Mouse (Mus musculus) adrenal gland, postnatal 10 days (tissue): ENCODE results near the gene Gsn. TPM values are rescaled to one million over a fixed set of nuclear protein-coding genes. Genes with fewer than 3 reads are reported as not detected.

Source experiments
- DNase-seq: peaks from one replicate; pipeline ENCODE4 v3.0.0; 2021; ENCODE audit warnings: mixed read lengths
- total RNA-seq, 2 experiments: library from RNA; stranded (reverse); gene quantifications; 2 replicates each; pipeline ENCODE4 v1.2.3; 2021

The Gsn gene
- total RNA-seq, 2 experiments from 2014 or later = 161 to 192 TPM

- peak; percentile 58 for DNase-seq
Observed at GRCm38 (mm10) chr2:35278371-35279210, 22.4 kb downstream of the Gsn start.

GRCm38 (mm10) chr2:35280001-35280400 is 23.8 kb downstream of the Gsn start:
- DNase-seq = no peak

GRCm38 (mm10) chr2:35282214-35282613 is 26.0 kb downstream of the Gsn start:
- DNase-seq = peak; percentile 47

- no peak for DNase-seq
Observed at GRCm38 (mm10) chr2:35283997-35284396, 27.8 kb downstream of the Gsn start.

- DNase-seq = no peak
Observed at GRCm38 (mm10) chr2:35285209-35285608, 29.0 kb downstream of the Gsn start.

GRCm38 (mm10) chr2:35287017-35287620 is 30.9 kb downstream of the Gsn start:
- DNase-seq = no peak

- peak; percentile 87 for DNase-seq
Observed at GRCm38 (mm10) chr2:35288758-35289635, 32.8 kb downstream of the Gsn start.

GRCm38 (mm10) chr2:35291856-35292255 is 35.7 kb downstream of the Gsn start:
- peak; percentile 72 for DNase-seq

- DNase-seq = no peak
Observed at GRCm38 (mm10) chr2:35292700-35293099, 36.5 kb downstream of the Gsn start.

GRCm38 (mm10) chr2:35293291-35293690 is 37.1 kb downstream of the Gsn start:
- DNase-seq = no peak

GRCm38 (mm10) chr2:35297703-35298332 is 41.6 kb downstream of the Gsn start:
- DNase-seq = peak; percentile 85

- DNase-seq = no peak
Observed at GRCm38 (mm10) chr2:35299437-35299836, 43.3 kb downstream of the Gsn start.

- DNase-seq = no peak
Observed at GRCm38 (mm10) chr2:35302049-35302885, 46.1 kb downstream of the Gsn start.

- DNase-seq = no peak
Observed at GRCm38 (mm10) chr2:35308166-35308565, 52.0 kb downstream of the Gsn start.

GRCm38 (mm10) chr2:35309906-35310493 is 53.8 kb downstream of the Gsn start:
- DNase-seq = no peak

GRCm38 (mm10) chr2:35314300-35314699 is 58.1 kb downstream of the Gsn start:
- DNase-seq = no peak

GRCm38 (mm10) chr2:35317604-35318003 is 61.4 kb downstream of the Gsn start:
- no peak for DNase-seq

GRCm38 (mm10) chr2:35318405-35318804 is 62.2 kb downstream of the Gsn start:
- no peak for DNase-seq

GRCm38 (mm10) chr2:35320399-35320798 is 64.2 kb downstream of the Gsn start:
- no peak for DNase-seq

- peak; percentile 62 for DNase-seq
Observed at GRCm38 (mm10) chr2:35322404-35323164, 66.4 kb downstream of the Gsn start.
